Mouse (Mus musculus): ENCODE data around the gene Olfr287. TPM values are rescaled to one million over a fixed set of nuclear protein-coding genes. Genes with fewer than 3 reads are reported as not detected.

The Olfr287 gene
- total and polyA plus RNA-seq, 2 experiments from 2014 or later, result 2.0 TPM

DNA sequence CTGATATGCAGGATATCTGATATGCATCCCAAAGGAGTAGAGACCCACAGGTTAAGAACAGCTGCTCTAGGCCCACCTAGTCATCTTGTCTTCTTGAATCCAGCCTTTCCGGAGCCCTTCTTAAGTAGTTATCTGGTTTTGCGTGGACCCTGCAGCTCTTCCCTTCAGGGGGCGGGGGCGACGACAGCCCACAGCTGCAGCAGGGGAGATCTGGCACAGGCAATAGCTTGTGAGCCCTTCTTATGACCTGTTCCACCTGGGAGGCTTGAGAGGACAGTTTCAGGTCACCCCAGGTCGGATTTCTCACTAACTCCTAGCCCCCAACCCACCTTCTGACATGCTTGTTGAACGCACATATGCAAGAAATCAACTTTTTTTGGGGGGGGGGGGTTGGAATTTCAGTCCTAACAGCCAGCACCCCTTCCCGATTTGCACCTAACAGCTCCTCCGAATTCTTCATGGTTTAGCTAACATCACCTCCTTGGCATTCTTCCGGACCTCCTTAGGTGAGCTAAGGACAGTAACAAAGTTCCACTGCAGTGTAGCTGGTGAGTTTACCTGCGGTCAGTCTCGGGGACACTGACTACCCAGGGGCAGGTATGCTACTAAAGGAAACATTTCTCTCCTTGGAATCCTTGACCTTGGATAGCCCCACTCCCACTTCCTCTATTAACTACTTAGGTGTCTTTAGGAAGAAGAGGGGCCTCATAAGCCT lies 38.8 kb downstream of the Olfr287 start:
- no peaks in the 10 kb centered on the region for H3K9me3 ChIP-seq (ENCODE audit: low read length)
- DNase-seq (ENCODE audit: low spot score) (no peak), ATAC-seq (no peak)
- no peak overlapping the region for H3K9ac ChIP-seq (replicated peaks; ENCODE audit: low read length)
- 72% methylated on average over 12 of the region's 12 CpGs for WGBS
- H3K4me2 ChIP-seq (ENCODE audit: low read depth, low read length), result peak overlapping the region; percentile 64; the same call in 1 of the 2 replicates
- H3K27me3 ChIP-seq (ENCODE audit: insufficient read depth, low read length), result no peaks in the 10 kb centered on the region
- no peak overlapping the region for H3K27ac ChIP-seq
- TF ChIP-seq CTCF (IDR thresholded peaks at IDR 0.05; ENCODE audit: low read depth), result no peak
- H3K4me1 ChIP-seq (ENCODE audit: insufficient read depth, low read length), result no peaks in the 10 kb centered on the region
- no peak overlapping the region for H3K4me3 ChIP-seq (ENCODE audit: low read length)
- H3K36me3 ChIP-seq (ENCODE audit: insufficient read depth, low read length), result no peaks in the 10 kb centered on the region

DNA sequence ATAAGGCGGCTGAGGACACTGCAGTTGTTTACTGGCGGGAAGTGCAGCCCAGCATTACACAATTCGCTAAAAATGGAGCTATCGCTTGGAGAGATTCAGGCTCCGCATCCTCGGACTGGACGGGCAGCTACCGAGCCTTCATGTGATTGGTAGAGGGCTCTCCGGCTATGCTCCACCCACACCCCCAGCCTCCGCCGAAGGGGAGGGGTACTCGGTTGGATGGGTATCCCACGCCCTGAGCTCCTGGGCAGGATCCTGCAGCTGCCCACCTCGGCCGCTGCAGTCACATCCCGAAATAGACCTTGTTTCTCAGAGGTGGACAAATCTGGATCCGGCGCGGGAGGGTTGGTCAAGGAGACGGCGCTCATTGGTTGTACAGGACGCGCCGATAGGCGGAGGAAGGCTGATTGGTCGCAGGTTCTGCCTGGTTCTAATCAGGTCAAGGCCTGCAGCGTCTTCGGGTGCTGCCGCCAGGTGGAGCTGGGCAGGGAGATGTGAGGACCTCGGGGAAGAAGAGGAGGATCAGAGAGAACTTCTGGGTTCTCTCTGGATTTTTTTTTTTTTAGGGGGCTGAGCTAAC lies 39.6 kb downstream of the Olfr287 start:
- Histone ChIP-seq H3K4me3 (ENCODE audit: low read length) (peak overlapping the region; percentile 52), H3K4me2 (ENCODE audit: low read depth, low read length) (peak overlapping the region; percentile 64), H3K9me3 (ENCODE audit: low read length) (no peaks in the 10 kb centered on the region), H3K9ac (replicated peaks; ENCODE audit: low read length) (peak overlapping the region; percentile 55), H3K27ac (peak overlapping the region; percentile 75), H3K36me3 (ENCODE audit: insufficient read depth, low read length) (no peaks in the 10 kb centered on the region), H3K27me3 (ENCODE audit: insufficient read depth, low read length) (no peaks in the 10 kb centered on the region), H3K4me1 (ENCODE audit: insufficient read depth, low read length) (no peaks in the 10 kb centered on the region)
- ATAC-seq (peak; percentile 99), DNase-seq (ENCODE audit: low spot score) (peak; percentile 95)
- TF ChIP-seq CTCF (IDR thresholded peaks at IDR 0.05; ENCODE audit: low read depth), result peak; percentile 89
- under 1% methylated on average over 30 of the region's 30 CpGs for WGBS

DNA sequence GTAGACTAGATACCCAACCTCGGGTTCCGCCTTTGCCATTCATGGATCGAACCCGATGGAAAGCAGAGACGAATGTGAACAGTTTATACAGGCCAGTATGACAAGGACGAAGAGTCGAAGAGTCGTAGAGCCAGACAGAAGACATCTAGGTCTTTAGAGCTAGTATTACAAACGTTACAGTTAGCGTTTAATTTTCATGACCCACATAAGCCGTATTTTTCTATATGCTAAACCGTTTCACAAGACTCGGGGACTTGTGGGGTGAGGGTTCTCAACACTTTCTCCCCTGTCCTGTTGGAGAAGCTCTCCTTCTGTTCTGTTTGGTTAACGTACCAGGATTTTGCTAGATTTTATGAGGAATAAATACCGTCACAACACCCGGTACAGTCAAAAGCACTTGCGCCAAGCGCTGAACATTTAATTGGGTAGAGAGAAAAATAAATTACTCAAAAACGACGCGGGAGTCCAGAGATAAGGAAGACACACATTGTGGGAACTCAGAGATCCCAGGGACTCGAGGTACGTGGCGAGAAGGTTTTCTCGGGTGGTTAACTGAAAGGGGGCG lies 40.2 kb downstream of the Olfr287 start:
- no peaks in the 10 kb centered on the region for H3K9me3 ChIP-seq (ENCODE audit: low read length)
- 3% methylated on average over 26 of the region's 26 CpGs for WGBS
- peak overlapping the region; percentile 64 for H3K4me2 ChIP-seq (ENCODE audit: low read depth, low read length)
- TF ChIP-seq CTCF (IDR thresholded peaks at IDR 0.05; ENCODE audit: low read depth), result no peak
- H3K36me3 ChIP-seq (ENCODE audit: insufficient read depth, low read length), result no peaks in the 10 kb centered on the region
- no peaks in the 10 kb centered on the region for H3K27me3 ChIP-seq (ENCODE audit: insufficient read depth, low read length)
- peak overlapping the region; percentile 75 for H3K27ac ChIP-seq
- peak overlapping the region; percentile 52 for H3K4me3 ChIP-seq (ENCODE audit: low read length)
- ATAC-seq (no peak), DNase-seq (ENCODE audit: low spot score) (no peak)
- no peaks in the 10 kb centered on the region for H3K4me1 ChIP-seq (ENCODE audit: insufficient read depth, low read length)
- peak overlapping the region; percentile 55 for H3K9ac ChIP-seq (replicated peaks; ENCODE audit: low read length)

DNA sequence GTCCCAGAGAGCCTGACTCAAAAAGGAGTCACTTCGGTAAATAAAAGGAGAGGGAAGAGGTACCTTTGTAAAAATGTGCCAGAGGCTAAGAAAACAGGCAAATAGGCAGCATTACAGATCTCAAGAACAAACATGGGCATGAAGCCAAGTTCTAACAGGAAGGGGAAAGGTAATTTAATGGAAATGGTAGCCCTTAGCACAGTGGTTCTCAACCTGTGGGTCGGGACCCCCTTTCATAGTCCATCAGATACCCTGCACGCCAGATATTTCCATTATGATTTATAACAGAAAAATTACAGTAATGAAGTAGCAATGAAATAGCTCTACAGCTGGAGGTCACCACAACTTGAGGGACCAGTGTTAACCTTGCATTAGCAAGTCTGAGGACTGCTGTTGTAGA lies 43.5 kb downstream of the Olfr287 start:
- H3K4me2 ChIP-seq (ENCODE audit: low read depth, low read length), result no peak overlapping the region
- no peaks in the 10 kb centered on the region for H3K27me3 ChIP-seq (ENCODE audit: insufficient read depth, low read length)
- no peaks in the 10 kb centered on the region for H3K36me3 ChIP-seq (ENCODE audit: insufficient read depth, low read length)
- no peak for TF ChIP-seq CTCF (IDR thresholded peaks at IDR 0.05; ENCODE audit: low read depth)
- no peak overlapping the region for H3K4me3 ChIP-seq (ENCODE audit: low read length)
- H3K9ac ChIP-seq (replicated peaks; ENCODE audit: low read length), result no peak overlapping the region
- ATAC-seq, result no peak
- no peak for DNase-seq (ENCODE audit: low spot score)
- H3K4me1 ChIP-seq (ENCODE audit: insufficient read depth, low read length), result 0 out of 2 replicates have a peak, but pooled peaks cover 2% of the 10 kb centered on the region
- no peak overlapping the region for H3K27ac ChIP-seq
- 69% methylated on average over 3 of the region's 3 CpGs for WGBS
- no peaks in the 10 kb centered on the region for H3K9me3 ChIP-seq (ENCODE audit: low read length)

DNA sequence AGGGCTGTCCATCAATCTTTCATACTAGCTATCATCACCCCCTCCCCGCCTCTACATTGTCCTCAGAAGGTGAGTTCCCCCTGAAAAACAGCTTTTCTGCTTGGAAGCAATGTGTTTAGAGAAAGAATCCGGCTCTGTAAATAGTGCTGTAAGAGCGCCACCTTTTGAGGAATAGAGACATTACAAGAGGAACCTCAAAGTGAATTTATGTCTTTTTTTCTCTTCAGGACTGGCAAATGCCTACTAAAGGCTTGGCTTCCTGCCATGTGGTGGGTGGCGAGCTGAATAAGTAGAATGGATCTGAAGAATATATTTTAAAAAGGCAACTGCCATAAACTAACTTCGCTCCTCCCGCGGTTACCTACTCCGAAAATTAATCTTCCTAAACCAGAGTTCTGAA lies 47.0 kb downstream of the Olfr287 start:
- H3K4me3 ChIP-seq (ENCODE audit: low read length), result no peak overlapping the region
- no peaks in the 10 kb centered on the region for H3K36me3 ChIP-seq (ENCODE audit: insufficient read depth, low read length)
- no peak for ATAC-seq
- H3K27ac ChIP-seq, result no peak overlapping the region
- no peaks in the 10 kb centered on the region for H3K27me3 ChIP-seq (ENCODE audit: insufficient read depth, low read length)
- no peak overlapping the region for H3K4me2 ChIP-seq (ENCODE audit: low read depth, low read length)
- no peak overlapping the region for H3K9ac ChIP-seq (replicated peaks; ENCODE audit: low read length)
- peak; percentile 78 for TF ChIP-seq CTCF (IDR thresholded peaks at IDR 0.05; ENCODE audit: low read depth)
- H3K9me3 ChIP-seq (ENCODE audit: low read length), result no peaks in the 10 kb centered on the region
- H3K4me1 ChIP-seq (ENCODE audit: insufficient read depth, low read length), result peaks cover 10% of the 10 kb centered on the region; the same call in 1 of the 2 replicates
- 24% methylated on average over 8 of the region's 8 CpGs for WGBS
- peak; percentile 89 for DNase-seq (ENCODE audit: low spot score)

DNA sequence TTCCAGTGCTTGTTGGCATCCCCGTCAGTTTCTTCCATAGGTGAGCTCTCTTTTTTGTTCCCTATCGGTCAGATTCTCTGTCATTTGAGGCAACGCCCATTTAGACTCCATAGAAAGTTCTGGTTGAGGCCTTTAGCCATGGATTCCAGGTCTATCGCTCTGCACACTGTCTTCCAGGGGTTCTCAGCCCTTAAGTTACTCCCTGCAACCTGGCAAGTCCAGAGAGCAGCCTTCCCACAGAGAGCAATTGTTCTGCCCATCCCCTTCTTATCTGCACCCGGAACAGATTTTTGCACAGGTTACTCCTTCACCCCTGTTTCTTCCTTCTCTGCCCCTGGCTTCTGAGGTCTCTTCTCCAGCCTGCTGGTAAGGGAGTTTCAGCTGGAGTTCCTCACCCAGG lies 48.7 kb downstream of the Olfr287 start:
- Histone ChIP-seq H3K36me3 (ENCODE audit: insufficient read depth, low read length) (no peaks in the 10 kb centered on the region), H3K27ac (no peak overlapping the region), H3K4me3 (ENCODE audit: low read length) (no peak overlapping the region), H3K4me2 (ENCODE audit: low read depth, low read length) (0 out of 2 replicates have a peak overlapping the region, but pooled peaks have one; percentile 7), H3K9me3 (ENCODE audit: low read length) (no peaks in the 10 kb centered on the region), H3K27me3 (ENCODE audit: insufficient read depth, low read length) (no peaks in the 10 kb centered on the region), H3K4me1 (ENCODE audit: insufficient read depth, low read length) (peaks cover 10% of the 10 kb centered on the region; the same call in 1 of the 2 replicates), H3K9ac (replicated peaks; ENCODE audit: low read length) (no peak overlapping the region)
- TF ChIP-seq CTCF (IDR thresholded peaks at IDR 0.05; ENCODE audit: low read depth), result no peak
- DNase-seq (ENCODE audit: low spot score) (no peak), ATAC-seq (no peak)
- WGBS, result 72% methylated on average over 5 of the region's 5 CpGs

Measured in hindbrain, postnatal 0 days (tissue).